Mouse (Mus musculus): Measurements from ENCODE around the gene Creld1. TPM values are rescaled to one million over a fixed set of nuclear protein-coding genes. Genes with fewer than 3 reads are reported as not detected.

Gene Creld1
- polyA plus RNA-seq, 1 experiment from 2014 or later: 38.3 TPM

DNA sequence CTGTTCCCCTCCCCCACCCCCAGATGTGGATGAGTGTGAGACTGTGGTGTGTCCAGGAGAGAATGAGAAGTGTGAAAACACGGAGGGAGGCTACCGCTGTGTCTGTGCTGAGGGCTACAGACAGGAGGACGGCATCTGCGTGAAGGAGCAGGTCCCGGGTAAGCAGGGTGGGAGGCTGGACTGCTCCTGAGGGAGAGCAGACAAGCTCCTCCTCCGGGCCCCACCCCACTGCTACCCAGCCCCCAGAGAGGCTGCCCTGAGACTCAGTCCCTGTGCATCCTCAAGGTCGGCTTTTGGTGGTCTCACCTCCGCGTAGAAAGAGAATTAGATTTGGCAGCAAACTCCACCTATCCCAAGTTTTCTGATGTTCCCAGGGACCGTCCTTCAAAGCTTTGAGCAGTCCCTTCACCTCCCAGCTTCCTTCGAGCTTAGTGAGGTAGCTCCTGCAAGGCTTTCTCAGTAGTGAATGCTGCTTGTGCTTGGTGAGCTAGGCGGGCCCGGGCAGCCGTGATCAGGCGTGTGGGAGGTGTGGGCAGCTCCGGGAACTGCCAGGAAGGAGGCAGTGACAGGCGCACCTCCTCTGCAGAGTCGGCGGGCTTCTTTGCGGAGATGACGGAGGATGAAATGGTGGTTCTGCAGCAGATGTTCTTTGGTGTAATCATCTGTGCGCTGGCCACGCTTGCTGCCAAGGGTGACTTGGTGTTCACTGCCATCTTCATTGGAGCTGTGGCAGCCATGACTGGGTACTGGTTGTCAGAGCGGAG lies 9.2 kb downstream of the Creld1 start:
- peaks cover 29% of the 10 kb centered on the region; the same call in 1 of the 2 replicates for H3K36me3 ChIP-seq
- H3K4me3 ChIP-seq: no peak overlapping the region
- 69% methylated on average over 24 of the region's 24 CpGs for WGBS
- ATAC-seq (replicated peaks; ENCODE audit: insufficient number of reproducible peaks, insufficient read depth, low FRiP score, low read depth): no peak
- no peak overlapping the region for H3K4me2 ChIP-seq
- H3K4me1 ChIP-seq (replicated peaks): peaks cover 18% of the 10 kb centered on the region
- no peak overlapping the region for H3K27ac ChIP-seq
- no peak overlapping the region for H3K9ac ChIP-seq
- H3K9me3 ChIP-seq (replicated peaks): no peaks in the 10 kb centered on the region
- H3K27me3 ChIP-seq: peaks cover 26% of the 10 kb centered on the region

DNA sequence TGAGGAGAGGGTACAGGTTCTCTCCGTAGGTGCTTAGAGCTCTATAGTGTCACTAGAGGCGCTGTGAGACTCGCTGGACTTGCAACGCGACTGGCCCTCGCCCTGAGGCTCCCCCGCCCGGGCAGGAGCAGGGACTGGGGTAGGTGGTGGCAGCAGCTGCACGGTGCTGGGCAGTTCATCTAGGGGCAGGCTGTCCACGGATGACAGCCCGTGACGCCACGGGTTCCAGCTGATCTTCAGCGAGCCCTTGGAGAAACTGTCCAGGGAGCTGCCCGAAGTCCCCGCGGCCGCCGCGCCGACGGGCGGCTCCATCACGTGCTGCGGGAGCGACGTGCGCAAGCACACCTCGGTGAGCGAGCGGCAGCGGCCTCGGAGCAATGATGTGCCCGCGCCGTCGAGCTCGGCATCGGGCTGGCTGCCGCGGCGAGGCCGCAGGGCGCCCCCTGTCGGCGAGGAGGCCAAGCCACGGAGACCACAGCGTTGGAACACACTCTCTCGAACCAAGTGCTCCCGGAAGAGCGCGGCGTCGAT lies 11.2 kb downstream of the Creld1 start:
- Histone ChIP-seq H3K27ac (peak overlapping the region; percentile 59; the same call in 1 of the 2 replicates), H3K9me3 (replicated peaks) (no peaks in the 10 kb centered on the region), H3K9ac (peak overlapping the region; percentile 57), H3K27me3 (peaks cover 33% of the 10 kb centered on the region), H3K36me3 (peaks cover 18% of the 10 kb centered on the region; the same call in 1 of the 2 replicates), H3K4me1 (replicated peaks) (peaks cover 17% of the 10 kb centered on the region), H3K4me3 (peak overlapping the region; percentile 51), H3K4me2 (peak overlapping the region; percentile 81)
- 1% methylated on average over 53 of the region's 54 CpGs for WGBS
- peak; percentile 74 for ATAC-seq (replicated peaks; ENCODE audit: insufficient number of reproducible peaks, insufficient read depth, low FRiP score, low read depth)

DNA sequence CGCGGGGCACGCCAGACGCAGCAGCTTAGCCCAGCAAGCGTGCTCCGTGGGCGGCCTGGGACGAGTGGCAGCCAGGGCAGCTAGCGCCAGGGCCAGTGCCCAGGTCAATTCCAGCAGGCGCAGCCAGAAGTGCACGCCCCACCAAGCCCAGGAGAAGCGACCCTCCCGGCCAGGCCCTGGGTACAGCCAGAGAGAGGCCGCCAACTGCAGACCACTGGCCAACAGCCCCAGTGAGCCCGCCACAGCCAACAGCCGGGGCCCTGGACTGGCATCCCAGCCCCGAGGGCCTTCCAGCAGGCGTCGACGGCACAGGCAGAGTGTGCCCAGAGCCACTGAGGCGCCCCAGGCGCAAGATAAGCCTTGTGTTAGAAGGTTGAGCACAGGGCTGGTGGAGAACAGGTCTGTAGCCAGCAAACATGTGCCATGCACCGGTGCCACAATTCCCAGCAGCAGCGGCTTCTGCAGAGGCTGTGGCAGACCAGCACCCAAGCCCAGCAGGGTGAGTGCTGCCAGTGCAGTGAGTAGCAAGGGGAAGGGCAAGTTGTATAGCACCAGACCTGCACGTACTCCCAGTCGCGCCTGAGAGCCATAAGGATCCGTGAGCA lies 12.1 kb downstream of the Creld1 start:
- H3K9ac ChIP-seq: peak overlapping the region; percentile 57
- H3K4me1 ChIP-seq (replicated peaks): peaks cover 17% of the 10 kb centered on the region
- WGBS: 30% methylated on average over 28 of the region's 28 CpGs
- H3K4me2 ChIP-seq: peak overlapping the region; percentile 81
- peaks cover 33% of the 10 kb centered on the region for H3K27me3 ChIP-seq
- H3K36me3 ChIP-seq: peaks cover 10% of the 10 kb centered on the region; the same call in 1 of the 2 replicates
- no peaks in the 10 kb centered on the region for H3K9me3 ChIP-seq (replicated peaks)
- H3K27ac ChIP-seq: no peak overlapping the region
- H3K4me3 ChIP-seq: peak overlapping the region; percentile 51
- ATAC-seq (replicated peaks; ENCODE audit: insufficient number of reproducible peaks, insufficient read depth, low FRiP score, low read depth): no peak

DNA sequence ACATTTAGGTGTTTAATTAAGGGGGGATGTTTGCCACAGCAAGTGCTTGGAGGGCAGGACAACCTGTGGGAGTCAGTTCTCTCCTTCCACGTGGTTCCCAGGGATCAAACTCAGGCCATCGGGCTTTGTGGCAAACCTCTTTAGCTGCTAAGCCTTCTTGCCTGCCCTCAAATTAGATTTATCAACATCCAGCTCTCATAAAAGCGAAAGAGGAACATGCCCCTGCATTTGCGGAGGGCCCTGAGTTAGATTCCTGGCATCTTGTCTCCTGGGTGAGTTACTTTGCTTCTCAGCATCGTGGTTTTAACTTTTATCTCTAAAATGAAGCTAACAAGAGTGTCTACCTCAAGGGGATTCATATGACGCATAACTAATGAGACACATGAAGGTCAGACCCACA lies 16.2 kb downstream of the Creld1 start:
- Histone ChIP-seq H3K4me3 (no peak overlapping the region), H3K9me3 (replicated peaks) (no peaks in the 10 kb centered on the region), H3K9ac (no peak overlapping the region), H3K4me1 (replicated peaks) (peaks cover 20% of the 10 kb centered on the region), H3K4me2 (no peak overlapping the region), H3K27ac (no peak overlapping the region), H3K27me3 (peaks cover 61% of the 10 kb centered on the region), H3K36me3 (no peaks in the 10 kb centered on the region)
- 64% methylated on average over 6 of the region's 6 CpGs for WGBS
- no peak for ATAC-seq (replicated peaks; ENCODE audit: insufficient number of reproducible peaks, insufficient read depth, low FRiP score, low read depth)

DNA sequence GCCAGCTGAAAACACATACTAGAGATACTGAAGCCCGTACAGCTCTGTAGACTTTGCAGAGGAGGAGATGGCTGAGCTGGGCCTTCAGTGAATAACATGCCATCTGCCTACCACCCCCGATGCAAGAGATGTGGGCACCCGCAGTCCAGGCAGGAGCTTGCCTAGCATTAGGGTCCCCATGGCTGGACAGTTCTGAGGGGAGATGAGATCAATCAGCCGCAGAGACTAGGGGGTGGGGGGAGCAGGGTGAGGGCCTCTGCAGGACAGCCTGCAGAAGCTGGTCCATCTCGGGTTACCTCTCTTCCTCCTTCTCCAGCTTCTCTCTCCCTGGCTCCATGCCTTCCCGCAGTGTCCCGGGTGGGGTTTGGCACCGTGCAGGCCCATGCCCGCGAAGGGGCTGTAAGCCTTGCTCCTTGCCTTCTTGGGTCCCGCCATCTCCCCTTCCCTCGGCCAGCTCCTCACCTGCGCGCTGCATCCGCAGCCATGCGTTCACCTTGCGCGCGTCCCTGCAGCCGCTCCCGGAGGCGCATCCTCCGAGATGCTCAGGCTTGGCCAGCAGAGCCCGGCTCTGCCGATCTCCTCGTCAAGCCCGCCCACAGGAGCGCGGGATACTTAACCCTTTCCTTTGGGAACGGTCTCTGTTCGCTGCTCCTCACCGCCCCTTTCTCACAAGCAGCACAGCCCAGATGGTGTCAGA lies 18.4 kb downstream of the Creld1 start, which contains the start of gene Prrt3:
Gene Prrt3, minus strand, starts transcription at position 544 of the 697 bp plus-strand sequence.
- Histone ChIP-seq H3K9ac (no peak within 1 kb of the TSS), H3K9me3 (replicated peaks) (no peaks in the 10 kb centered on the region)
- WGBS: 5% methylated on average over 32 of the region's 32 CpGs

DNA sequence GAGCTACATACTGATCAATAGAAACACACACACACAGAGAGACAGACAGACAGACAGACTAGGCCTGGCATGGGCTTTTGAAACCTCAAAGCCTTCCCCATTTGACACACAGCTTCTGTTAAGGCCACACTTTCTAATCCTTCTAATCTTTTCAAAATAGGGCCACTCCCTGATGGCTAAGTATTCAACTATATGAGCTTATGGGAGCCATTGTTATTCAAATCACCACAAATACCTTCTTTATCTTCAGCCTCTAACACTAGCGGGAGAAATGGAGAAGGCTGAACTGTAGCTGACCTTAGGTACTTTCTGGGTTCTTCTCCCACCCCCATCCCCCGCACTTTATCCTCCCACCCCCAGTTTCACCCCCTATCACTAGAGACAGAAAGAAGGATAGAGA lies 19.7 kb downstream of the Creld1 start:
- Histone ChIP-seq H3K36me3 (no peaks in the 10 kb centered on the region), H3K9me3 (replicated peaks) (no peaks in the 10 kb centered on the region), H3K9ac (no peak overlapping the region), H3K27me3 (peaks cover 31% of the 10 kb centered on the region), H3K27ac (no peak overlapping the region), H3K4me2 (no peak overlapping the region), H3K4me1 (replicated peaks) (peaks cover 5% of the 10 kb centered on the region; the same call in 1 of the 2 replicates), H3K4me3 (no peak overlapping the region)
- WGBS: 70% methylated on average over 2 of the region's 2 CpGs
- ATAC-seq (replicated peaks; ENCODE audit: insufficient number of reproducible peaks, insufficient read depth, low FRiP score, low read depth): no peak

More for the DNA sequence above, 18.4 kb downstream of the Creld1 start, which contains the start of gene Prrt3:
- peaks cover 41% of the 10 kb centered on the region for H3K27me3 ChIP-seq
- H3K4me3 ChIP-seq: peak within 1 kb of the TSS; percentile 32
- H3K27ac ChIP-seq: no peak within 1 kb of the TSS
- peaks cover 5% of the 10 kb centered on the region; the same call in 1 of the 2 replicates for H3K4me1 ChIP-seq (replicated peaks)
- ATAC-seq (replicated peaks; ENCODE audit: insufficient number of reproducible peaks, insufficient read depth, low FRiP score, low read depth): no peak
- H3K4me2 ChIP-seq: peak within 1 kb of the TSS; percentile 57
- H3K36me3 ChIP-seq: no peaks in the 10 kb centered on the region

DNA sequence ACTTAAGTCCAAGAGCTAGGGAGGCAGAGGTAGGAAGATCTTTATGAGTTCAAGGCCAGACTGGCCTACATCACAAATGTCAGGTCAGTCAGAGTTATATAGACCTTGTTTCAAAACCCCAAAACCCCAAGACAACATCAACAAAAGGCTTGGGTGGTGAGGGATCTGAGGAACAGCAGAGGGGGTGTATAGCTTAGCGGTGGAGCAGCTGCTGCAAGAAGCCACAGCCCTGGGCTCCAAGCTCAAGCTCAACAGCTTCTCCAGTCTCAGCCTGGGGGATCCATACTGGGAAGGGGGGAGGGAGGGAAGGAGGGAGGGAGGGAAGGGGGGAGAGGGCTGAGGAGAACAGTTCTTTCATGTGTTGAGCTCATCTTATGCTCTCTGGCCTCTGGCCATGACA lies 22.6 kb downstream of the Creld1 start:
- Histone ChIP-seq H3K9me3 (replicated peaks) (no peaks in the 10 kb centered on the region), H3K36me3 (no peaks in the 10 kb centered on the region), H3K4me1 (replicated peaks) (peaks cover 11% of the 10 kb centered on the region; the same call in 1 of the 2 replicates), H3K4me3 (no peak overlapping the region), H3K27me3 (peaks cover 23% of the 10 kb centered on the region), H3K27ac (no peak overlapping the region), H3K9ac (no peak overlapping the region), H3K4me2 (no peak overlapping the region)
- WGBS: 71% methylated on average over 1 of the region's 1 CpGs
- ATAC-seq (replicated peaks; ENCODE audit: insufficient number of reproducible peaks, insufficient read depth, low FRiP score, low read depth): no peak

DNA sequence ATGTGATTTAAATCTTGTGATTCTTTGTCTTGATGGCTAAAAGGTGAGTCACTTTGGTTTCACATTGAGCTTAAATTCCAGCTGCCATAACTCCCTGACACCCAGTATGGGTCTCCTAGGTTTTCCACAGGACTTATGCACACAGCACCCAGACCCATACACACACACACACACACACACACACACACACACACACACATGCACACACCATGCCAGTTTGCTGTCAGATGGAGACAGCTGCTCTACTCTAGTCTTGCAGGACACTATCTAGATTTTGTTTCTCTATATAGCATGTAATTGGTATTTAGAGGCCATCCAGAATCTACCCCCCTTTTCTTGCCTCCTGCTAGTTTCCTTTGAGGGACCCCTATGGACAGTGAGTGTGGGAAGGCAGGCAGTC lies 24.0 kb downstream of the Creld1 start:
- Histone ChIP-seq H3K9ac (no peak overlapping the region), H3K4me1 (replicated peaks) (peaks cover 6% of the 10 kb centered on the region; the same call in 1 of the 2 replicates), H3K36me3 (no peaks in the 10 kb centered on the region), H3K4me3 (no peak overlapping the region), H3K4me2 (no peak overlapping the region), H3K9me3 (replicated peaks) (no peaks in the 10 kb centered on the region), H3K27me3 (peaks cover 8% of the 10 kb centered on the region), H3K27ac (no peak overlapping the region)
- no peak for ATAC-seq (replicated peaks; ENCODE audit: insufficient number of reproducible peaks, insufficient read depth, low FRiP score, low read depth)

DNA sequence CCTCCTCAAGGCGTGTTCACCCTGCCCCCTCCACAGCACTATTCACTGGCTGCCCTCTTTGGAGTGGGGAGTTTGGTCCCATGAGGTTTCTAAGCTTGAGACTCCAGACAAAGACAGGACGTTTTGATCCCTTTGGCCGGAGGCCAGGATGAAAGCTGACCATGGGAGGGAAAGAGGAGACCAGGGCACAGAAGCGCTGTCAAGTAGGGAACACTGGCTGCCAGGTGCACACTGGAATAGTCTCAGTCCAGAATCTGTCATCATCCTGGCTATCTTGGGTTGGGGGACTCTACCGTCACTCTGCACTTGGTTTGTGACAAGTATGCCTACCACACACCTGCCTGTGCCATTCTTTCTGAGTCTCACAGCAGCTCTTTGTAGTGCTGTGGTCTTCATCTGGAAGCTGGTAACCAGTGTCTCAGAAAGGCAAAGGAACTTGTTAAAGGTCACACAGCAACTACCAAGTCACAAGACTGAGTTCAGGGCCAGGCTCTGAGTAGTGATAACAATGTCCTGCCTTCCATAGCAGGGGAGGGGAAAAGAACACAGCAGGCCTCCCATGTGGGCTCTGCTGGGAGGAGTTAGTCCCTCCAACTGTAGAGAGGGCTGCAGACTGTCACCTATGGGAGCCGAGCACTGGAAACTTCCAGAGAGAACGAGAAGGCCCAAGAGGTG lies 25.3 kb downstream of the Creld1 start:
- Histone ChIP-seq H3K9ac (no peak overlapping the region), H3K9me3 (replicated peaks) (no peaks in the 10 kb centered on the region), H3K4me2 (no peak overlapping the region), H3K27me3 (no peaks in the 10 kb centered on the region), H3K36me3 (peaks cover 7% of the 10 kb centered on the region; the same call in 1 of the 2 replicates), H3K4me3 (no peak overlapping the region), H3K4me1 (replicated peaks) (peaks cover 6% of the 10 kb centered on the region; the same call in 1 of the 2 replicates), H3K27ac (no peak overlapping the region)
- no peak for ATAC-seq (replicated peaks; ENCODE audit: insufficient number of reproducible peaks, insufficient read depth, low FRiP score, low read depth)
- 40% methylated on average over 7 of the region's 7 CpGs for WGBS

DNA sequence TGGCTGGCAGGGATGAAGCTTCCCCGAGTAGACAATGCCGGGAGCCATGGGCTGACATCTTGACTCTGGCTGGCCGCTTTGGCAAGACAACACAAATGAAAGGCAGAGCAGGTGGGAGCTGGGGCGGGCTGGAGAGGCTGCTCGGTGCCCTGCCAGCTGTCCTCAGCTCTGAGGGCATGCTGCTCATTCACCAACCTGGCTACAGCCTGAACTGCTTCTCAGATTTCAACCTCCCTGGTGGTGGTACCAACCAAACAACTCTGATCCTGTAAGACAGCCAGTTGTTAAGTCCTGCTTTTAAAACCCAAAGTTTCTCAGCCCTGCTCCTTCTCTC lies 25.8 kb downstream of the Creld1 start:
- no peak overlapping the region for H3K4me2 ChIP-seq
- H3K27me3 ChIP-seq: no peaks in the 10 kb centered on the region
- H3K4me1 ChIP-seq (replicated peaks): peaks cover 6% of the 10 kb centered on the region; the same call in 1 of the 2 replicates
- H3K9ac ChIP-seq: no peak overlapping the region
- H3K27ac ChIP-seq: no peak overlapping the region
- WGBS: 54% methylated on average over 5 of the region's 5 CpGs
- H3K36me3 ChIP-seq: peaks cover 12% of the 10 kb centered on the region
- H3K4me3 ChIP-seq: no peak overlapping the region
- ATAC-seq (replicated peaks; ENCODE audit: insufficient number of reproducible peaks, insufficient read depth, low FRiP score, low read depth): no peak
- no peaks in the 10 kb centered on the region for H3K9me3 ChIP-seq (replicated peaks)

DNA sequence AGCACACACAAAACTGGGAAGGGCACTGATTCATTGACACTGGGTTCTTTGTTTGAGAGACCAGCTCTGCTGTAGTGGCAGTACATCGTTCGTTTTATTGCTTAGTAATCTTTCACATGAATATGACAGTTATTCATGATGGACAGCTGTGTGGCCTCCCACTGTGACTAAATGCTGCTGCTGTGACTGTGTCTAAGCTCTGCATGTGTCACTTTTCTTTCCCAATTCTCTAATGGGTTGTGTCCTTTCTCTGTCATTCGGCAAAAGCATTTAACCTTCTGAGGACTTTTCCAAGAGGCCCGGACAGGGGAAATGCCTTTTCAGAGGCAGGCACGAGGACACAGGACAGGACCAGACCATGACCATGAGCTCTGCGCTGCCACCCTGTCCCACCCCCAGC lies 30.8 kb downstream of the Creld1 start:
- 93% methylated on average over 6 of the region's 6 CpGs for WGBS
- H3K36me3 ChIP-seq: peaks cover 62% of the 10 kb centered on the region
- no peak for ATAC-seq (replicated peaks; ENCODE audit: insufficient number of reproducible peaks, insufficient read depth, low FRiP score, low read depth)

More for the DNA sequence above, 30.8 kb downstream of the Creld1 start:
- no peaks in the 10 kb centered on the region for H3K27me3 ChIP-seq
- no peaks in the 10 kb centered on the region for H3K4me1 ChIP-seq (replicated peaks)
- no peak overlapping the region for H3K27ac ChIP-seq
- no peak overlapping the region for H3K9ac ChIP-seq
- H3K4me3 ChIP-seq: no peak overlapping the region
- H3K9me3 ChIP-seq (replicated peaks): no peaks in the 10 kb centered on the region
- H3K4me2 ChIP-seq: no peak overlapping the region

Measured in heart, embryonic 15.5 days (tissue).